Mouse (Mus musculus) liver, adult 2 months (tissue): ENCODE data around the gene Rhoc.

ENCODE experiments used
- CTCF ChIP-seq: fragments of 200-500 bp; IDR thresholded peaks from 2 replicates; pipeline ENCODE4 v1.5.1; 2011; ENCODE audit warnings: low read depth, low read length, control low read depth
- POLR2A ChIP-seq: fragments of 200-500 bp; IDR thresholded peaks from 2 replicates; pipeline ENCODE4 v1.6.1; 2011; ENCODE audit warnings: low read length, control low read depth; ENCODE audit not compliant: insufficient read depth; ENCODE audit errors: extremely low read depth

DNA sequence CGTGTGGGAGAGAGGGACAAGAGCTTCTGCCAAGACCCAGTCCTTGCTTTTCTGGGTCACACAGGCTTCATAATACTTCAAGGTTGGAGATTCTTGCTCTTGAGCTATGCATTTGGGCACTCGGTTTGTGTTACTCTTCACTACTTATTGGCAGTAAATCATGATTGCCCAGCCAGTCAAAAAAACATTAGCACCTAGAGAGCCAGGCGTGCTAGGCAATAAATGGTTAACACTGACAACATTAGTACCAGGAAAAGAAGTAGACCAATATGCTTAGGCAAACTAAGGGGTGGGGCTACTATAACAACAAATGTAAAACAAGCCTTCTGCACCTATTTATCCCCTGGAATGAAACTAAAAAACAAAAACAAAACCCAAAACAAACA is 30.6 kb downstream of the Rhoc start:
- TF ChIP-seq CTCF (no peak), POLR2A (no peak)
